Mouse (Mus musculus) left cerebral cortex, adult 18-20 months (tissue): ENCODE measurements around the gene Fnbp1l. TPM values are rescaled to one million over a fixed set of nuclear protein-coding genes. Genes with fewer than 3 reads are reported as not detected.

Source experiments
- DNase-seq, 2 experiments: peaks; one replicate each; pipeline ENCODE4 v3.0.0; 2021 to 2022; ENCODE audit warnings: low spot score in 2 of 2, mixed read lengths in 1 of 2
- microRNA-seq, 2 experiments: library from miRNA; unstranded; fragments of <30 nt; microRNA quantifications; one replicate each; pipeline ENCODE4 v1.2.0; 2021
- total RNA-seq, 2 experiments: library from RNA; stranded (reverse); gene quantifications; 2 replicates each; pipeline ENCODE4 v1.2.3; 2021

Gene Fnbp1l
- total RNA-seq, 2 experiments from 2014 or later, result 93.3 to 96.6 TPM

DNA sequence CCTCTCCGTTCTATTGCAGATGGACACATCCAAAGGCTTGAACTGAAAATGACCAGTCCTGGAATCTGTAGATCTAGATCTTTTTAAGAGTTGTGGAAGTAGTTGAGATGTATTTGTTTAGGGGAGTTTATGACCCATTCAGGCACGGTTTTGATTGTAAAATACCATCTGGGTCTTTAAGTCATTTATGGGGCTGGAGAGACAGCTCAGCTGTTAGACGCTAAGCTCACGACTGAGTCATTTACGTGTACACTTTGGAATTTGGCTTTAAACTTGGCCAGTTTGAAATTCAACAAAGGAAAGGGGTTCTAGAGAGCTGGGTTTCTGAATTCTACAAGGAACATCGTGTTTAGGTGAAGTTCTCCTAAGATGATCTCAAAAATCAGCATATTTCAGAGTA lies 124.8 kb downstream of the Fnbp1l start:
- DNase-seq, result no peak

DNA sequence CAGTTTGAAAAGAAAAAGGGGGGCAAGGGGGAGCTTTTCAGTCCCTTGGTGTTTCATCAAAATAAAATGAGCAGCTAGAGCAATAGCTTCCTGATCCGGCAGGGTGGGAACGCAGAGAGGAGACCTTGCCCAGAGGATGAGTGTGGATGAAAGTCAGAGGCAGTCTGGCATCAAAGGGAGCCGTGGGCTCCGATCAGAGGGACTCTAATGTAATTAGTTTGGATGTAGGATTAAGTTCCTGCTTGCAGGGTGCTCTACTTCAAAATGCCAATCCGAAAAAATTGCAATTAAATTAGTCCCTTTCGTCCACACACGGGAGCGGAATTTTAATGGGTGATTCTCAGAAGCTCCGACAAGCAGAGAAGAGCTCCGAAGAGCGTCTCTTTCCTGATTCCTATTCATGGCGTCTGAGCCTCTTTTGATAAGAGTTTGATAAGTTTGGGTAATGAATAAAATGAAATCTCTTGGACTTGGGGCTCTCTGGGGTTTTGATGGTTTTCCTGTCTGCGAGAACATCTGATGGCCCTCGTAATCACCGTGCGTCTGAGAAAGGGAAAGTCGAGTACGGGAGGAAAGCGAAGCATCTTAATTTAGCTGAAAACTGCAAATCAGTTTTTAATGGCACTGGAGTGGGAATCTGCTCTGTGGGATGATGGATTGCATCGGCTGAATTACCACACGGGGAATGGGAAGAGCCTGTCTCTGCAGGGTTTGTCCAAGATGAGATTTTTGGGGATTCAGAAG lies 126.5 kb downstream of the Fnbp1l start:
- DNase-seq, result no peak

DNA sequence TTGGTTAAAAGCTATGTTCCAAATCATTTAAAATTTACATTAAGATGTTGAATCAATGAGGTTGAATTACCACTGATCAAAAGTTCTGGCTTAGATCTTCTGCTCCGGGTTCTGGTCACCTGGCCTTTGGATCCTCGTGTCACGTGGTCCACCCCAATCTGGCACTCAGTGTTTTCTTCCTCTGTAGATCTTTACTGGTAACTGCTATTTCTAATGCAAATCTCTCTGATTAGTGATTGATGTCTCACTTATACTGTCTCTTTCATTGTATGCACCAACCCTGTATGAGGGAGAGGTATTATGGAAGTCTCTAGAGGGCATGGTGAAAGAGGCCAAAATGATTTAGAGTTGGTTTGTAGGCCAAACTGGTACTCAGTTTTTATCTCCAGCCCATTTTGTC lies 127.5 kb downstream of the Fnbp1l start:
- DNase-seq, result no peak

DNA sequence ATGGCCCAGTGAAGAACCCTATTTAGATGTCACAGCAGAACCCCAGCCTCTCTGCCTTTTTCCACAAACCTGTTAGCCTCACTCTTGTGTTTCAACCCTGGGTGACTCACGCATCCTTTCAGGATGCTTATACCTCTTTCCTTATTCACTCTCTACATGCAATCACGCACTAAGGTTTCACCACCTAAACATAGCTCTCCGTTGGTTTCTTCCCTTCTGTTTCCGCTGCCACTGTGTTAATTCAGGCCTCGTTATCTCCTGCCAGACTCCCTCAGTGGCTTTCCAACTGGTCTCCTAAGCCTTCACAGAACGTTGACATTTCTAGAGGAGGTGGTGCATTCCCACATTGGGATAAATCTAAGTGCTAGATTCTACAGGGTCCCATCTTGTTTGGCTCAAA lies 128.9 kb downstream of the Fnbp1l start:
- DNase-seq, result peak in 1 of 2 experiments; percentile 58

Small RNA genes lying within 50 kb of the gene (microRNA-seq; reads per million reads assigned to microRNA genes)
- gene Mir7657, result 0 reads per million in 2 experiments

Other genes with a start within 250 kb of the Fnbp1l start
- 10 to 100 TPM; 19.8 to 23.8 TPM for gene Pde5a, start 109.2 kb upstream of the Fnbp1l start, total RNA-seq